Mouse (Mus musculus): ENCODE measurements around the gene Rgsl1. TPM values are rescaled to one million over a fixed set of nuclear protein-coding genes. Genes with fewer than 3 reads are reported as not detected.
A peak's percentile ranks its signal among the peaks of the same experiment; 100 is the strongest.
"Not testable (repeated sequence)": the region's sequence is repeated elsewhere in the genome, so short reads cannot be mapped to it uniquely, and the experiment has no call there.

Rgsl1 gene
- total and polyA plus RNA-seq, 3 experiments: 0.03 to 0.28 TPM; not detected in 1

DNA sequence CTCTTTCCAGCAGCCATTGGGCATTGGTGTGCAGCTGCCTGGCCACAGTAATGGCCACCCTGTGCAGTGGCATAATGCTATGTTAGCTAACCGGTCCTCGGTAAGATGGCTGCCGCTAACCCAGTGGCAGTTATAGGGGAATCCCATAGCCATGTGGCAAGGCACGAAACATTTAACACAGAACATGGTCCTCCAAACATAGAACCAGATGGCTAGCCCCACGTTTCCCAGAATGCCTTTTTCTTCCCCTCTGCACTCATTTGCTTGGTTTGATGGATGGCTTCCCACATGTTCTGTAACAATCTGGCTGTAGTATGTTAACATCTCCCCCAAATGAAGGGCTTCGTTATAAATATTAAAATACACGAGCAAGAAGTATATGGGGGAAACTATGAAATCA lies 67.7 kb downstream of the Rgsl1 start:
- DNase-seq: no peak

DNA sequence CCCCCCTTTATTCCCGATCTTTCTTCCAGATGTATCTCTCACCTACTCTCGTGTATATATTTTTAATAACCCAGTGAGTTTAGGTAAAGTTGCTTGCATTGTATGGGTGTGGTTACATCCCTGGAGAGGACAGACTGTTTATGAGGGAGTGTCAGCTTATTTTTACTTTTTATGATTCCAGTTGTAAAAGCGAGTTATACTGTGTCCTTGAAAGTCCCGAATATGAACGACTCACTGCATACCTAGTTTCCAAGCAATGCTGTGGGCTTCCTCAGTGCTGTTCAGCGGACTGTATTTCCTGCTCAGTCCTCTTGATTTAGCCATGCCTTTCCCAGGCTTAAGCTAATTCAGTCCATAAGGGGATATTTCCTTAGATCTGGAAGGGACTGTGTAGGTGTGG lies 68.8 kb downstream of the Rgsl1 start:
- no peak for DNase-seq

DNA sequence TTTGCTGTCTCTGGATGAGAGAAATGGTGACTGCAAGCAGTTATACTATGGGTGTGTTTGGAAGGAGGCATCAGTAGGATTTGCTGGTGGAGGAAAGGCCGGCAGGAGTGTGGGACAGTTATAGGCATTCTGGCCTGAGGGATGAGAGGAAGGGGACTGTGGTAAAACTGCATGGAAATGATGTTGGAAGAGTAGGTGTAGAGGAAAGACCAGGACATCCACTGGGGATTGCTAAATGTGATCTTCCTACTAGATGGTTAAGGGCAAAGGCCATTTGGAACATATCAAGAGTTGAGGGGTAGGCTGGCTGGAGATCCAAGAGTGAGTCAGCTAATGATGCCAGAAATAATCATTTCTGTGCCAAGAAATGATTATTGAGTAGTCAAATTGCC lies 73.2 kb downstream of the Rgsl1 start:
- no peak for DNase-seq

DNA sequence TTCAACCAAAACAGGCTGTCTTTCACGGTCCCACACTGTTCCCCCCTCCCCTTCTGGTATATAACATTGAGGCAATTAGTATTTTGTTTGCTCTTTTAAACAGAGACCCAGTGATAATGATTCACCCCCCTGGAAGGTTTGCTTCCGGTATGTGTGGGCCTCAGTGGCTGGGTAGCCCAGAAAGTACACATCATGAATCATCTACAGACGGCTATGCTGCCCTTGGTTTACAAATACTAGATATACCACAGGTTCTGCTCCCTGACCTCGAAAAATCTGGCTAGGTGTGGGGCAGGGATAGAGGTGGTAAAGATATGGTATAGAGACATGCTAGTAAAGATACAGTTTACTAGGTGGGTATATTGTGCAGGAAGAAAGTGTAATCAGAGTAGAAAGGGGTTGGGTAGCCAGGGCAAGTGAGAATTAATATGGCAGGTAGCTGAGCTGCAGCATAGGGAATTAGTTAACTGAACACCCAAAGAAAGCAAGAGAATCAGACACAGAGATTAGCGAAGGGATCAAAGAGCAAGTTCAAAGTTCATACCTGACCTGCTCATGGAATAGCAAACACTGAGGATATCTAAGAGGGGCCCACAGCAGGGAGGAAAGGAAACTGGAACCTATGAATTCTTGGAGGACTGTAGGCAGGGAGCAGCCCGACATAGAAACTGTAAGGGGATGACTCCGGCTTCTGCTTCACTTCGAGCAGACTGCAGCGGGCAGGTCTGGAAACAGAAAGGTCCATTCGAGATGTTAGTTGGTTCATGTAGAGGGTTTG lies 73.8 kb downstream of the Rgsl1 start:
- DNase-seq: no peak

DNA sequence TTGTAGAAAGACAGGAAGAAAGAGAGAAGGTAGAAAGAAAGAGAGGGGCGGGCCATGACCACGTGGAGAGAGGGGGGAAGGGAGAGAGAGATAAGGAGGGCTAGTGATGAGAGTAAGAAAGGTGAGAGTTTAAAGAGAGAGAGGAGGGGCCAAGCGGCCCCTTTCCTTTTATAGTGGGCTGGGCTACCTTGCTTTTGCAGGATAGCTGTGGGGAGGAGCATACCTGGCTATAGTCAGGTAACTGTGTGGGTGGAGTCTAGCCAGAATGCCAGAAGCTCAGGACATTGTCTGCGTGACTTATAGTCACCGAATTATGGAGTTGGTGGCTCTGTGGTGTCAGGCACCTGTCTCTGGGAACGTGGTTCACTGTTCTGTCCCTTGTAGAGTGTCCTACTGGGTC lies 74.4 kb downstream of the Rgsl1 start:
- DNase-seq: not testable (repeated sequence)

DNA sequence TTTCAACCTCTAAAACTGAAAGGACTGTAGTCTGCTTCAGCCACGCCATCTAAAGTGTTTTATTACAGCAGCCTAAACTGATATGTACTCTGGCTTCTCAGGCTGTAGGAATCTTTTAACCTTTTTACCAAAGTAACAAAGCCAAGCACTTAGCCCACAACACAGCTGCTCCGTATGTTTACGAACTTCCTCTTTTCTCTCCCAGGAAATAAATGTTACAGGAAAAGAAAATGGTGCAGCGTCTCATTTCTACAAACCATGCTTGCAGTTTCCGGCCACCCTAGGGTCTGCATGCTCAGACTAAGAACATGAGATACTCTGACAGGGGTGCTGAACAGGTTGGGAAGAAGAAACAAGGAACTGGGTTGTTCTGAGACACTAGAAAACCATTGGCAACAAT lies 75.5 kb downstream of the Rgsl1 start:
- no peak for DNase-seq

DNA sequence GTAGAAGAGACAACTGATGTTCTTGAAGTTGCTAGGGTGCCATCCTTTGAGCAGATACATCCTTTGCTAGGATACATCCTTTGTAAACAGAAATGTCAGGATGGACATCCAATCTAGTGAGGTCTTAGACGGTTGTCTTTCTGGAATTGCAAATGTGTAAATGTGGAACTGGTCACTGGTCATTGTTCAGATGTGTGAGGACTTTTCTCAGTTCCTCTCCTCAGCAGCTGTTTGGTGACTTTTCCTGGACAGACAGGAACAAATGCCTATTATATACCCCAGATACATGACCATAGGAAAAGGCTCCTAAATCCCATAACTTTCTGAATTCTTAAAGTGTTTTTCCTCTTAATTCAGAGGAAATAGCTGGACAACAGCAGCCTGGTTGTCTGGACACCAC lies 76.7 kb downstream of the Rgsl1 start:
- no peak for DNase-seq

DNA sequence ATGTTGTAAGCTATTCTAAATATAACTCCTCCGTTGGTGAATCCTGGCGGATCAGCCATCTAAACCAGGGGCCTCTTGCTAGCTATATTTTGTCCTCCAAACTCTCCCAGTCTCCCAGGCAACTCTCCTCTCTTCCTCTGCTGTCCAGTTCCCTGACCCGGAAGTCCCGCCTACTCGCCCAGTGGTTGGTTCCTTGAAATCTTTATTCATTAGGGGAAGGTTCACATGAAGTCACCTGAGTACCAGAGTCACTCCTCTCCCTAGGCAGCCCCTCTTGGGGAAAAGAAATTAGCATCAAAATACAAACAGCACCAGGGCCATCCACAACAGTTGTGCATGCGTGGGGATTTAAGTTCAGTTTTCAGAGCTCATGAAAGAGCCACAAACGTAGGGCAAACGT lies 77.6 kb downstream of the Rgsl1 start:
- no peak for DNase-seq

DNA sequence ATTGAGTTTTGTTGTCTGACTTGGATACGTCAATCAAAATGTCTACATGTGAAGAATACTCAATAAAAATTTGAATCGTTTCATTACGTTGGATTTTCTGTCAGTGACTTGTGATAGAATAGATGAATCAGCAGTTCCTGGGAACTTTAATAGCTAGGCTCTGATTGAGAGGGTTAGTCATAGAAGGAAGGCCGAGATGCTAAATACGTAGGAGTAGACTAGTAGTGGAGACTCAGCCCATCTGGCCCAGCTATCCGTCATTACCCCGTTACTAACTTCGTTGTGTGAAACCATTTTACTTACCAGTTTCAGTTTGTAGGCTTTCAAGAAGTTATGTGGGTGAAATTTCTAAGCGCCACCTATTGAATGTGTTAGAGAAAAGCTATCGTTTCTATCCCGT lies 79.8 kb downstream of the Rgsl1 start:
- no peak for DNase-seq

DNA sequence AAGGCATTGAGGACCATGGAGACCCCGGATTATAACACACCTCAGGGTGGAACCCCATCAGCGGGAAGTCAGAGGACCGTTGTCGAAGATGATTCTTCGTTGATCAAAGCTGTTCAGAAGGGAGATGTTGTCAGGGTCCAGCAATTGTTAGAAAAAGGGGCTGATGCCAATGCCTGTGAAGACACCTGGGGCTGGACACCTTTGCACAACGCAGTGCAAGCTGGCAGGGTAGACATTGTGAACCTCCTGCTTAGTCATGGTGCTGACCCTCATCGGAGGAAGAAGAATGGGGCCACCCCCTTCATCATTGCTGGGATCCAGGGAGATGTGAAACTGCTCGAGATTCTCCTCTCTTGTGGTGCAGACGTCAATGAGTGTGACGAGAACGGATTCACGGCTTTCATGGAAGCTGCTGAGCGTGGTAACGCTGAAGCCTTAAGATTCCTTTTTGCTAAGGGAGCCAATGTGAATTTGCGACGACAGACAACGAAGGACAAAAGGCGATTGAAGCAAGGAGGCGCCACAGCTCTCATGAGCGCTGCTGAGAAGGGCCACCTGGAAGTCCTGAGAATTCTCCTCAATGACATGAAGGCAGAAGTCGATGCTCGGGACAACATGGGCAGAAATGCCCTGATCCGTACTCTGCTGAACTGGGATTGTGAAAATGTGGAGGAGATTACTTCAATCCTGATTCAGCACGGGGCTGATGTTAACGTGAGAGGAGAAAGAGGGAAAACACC lies 90.0 kb downstream of the Rgsl1 start:
- no peak for DNase-seq

DNA sequence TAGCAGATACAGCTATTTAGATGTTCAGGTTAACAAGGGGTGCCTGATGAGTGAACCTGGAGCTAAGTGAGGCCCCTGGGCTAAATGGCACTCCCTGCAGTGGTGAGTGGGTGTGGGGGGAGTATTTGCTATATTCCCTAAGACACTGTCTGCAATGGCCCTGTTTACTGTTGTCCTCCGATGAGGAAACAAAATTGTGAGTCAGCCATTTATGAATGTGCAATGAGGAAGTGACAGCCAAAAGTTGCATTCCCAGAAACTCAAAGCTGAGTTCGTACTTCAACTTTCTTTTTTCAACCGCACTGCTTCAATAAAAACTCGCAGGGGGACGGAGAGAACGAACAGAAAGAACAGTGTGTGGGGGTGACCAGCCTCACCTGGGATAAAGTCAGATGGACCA lies 91.4 kb downstream of the Rgsl1 start:
- no peak for DNase-seq

DNA sequence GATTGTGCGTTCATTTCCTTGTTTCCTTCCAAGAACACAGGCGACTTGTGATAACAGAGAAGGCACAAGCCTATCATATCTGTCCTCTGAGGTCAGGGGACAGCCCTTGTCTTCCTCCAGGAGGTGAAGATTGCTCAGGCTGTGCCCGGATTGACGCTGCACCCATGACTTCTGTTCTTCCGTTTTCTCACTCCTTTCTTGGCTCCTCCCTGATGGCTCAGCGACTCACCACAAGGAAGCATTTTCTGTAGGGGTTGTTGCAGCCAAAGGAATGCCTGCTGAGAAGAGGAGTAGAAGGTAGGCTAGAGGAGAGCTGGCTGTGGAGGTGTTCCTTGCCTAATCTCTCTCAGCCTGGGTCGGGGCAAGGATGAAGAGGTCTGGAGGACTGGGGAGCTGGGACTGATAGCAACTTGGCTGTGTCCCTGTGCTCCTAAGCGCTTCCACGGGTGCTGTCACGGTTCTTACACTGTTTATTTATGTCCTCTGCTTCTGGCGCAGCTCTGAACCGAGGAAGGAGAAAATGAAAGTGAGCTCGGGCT lies 92.1 kb downstream of the Rgsl1 start:
- DNase-seq: peak; percentile 71

DNA sequence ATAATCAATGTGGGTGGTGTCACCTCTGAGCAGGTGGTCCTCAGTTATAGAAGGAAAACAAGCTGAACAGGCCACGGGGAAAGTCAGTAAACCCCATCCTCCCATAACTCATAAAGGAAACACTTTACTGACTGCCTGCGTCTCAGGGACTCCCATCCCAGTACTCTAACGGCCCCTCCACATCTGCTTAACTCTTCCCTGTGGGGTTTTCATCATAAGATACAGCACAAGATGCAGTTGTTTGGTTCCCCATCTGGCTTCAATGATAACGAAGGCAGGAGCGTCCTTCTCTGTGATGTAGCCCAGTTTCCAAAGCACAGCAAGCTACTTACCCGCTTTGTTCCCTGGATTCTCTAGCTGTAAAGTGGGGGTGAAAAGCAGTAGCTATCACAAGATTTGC lies 93.9 kb downstream of the Rgsl1 start:
- DNase-seq: no peak

DNA sequence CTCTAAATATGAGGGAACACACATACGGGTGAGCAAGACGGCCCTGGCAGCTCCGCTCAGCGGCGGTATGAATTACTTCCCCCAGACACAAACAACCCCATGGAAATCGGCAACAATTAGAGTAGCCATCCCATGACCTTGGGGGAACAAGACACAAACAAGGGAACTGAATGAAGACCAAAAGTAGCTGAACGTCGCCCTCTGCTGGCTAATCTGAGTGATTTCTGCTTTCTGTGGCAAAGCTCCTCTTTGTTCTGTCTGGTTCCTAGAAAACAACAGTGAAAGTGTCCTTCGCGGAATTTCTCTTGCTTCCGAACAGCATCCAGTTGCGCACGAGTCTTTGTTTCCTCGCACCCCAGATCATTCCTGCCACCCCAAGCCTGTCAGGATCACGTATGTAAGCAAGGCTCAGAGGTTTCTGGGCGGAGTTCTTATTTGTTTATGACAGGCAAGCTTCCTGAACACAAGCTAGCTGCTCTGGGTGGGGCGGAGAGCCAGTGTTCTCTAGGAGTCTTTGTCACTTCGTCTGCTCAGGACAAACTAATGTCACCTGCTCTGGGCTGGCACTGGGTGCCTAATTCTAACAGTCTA lies 94.6 kb downstream of the Rgsl1 start, which contains the start of gene Rnasel:
Rnasel (plus strand) TSS at position 216 of the 591 bp plus-strand sequence.
- peak; percentile 80 for DNase-seq

DNA sequence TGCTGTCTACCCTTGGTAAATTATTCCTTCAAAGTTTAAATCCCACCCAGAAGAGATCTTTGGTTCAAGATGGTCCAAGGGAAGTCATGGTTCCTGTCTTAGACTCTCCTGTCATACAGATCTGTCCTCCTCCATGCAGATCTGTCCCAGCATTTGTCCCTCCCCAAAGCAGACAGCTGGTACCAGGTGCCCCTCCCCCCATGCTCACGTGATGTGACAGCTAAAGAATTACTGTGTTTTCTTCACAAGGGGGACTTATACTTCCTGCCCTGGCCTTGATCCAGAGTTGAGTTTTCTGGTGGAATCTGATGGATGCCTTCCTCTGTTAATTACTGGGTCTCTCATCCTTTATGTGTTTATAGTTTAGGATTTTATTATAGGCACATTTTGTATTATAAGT lies 95.4 kb downstream of the Rgsl1 start:
- peak; percentile 66 for DNase-seq

DNA sequence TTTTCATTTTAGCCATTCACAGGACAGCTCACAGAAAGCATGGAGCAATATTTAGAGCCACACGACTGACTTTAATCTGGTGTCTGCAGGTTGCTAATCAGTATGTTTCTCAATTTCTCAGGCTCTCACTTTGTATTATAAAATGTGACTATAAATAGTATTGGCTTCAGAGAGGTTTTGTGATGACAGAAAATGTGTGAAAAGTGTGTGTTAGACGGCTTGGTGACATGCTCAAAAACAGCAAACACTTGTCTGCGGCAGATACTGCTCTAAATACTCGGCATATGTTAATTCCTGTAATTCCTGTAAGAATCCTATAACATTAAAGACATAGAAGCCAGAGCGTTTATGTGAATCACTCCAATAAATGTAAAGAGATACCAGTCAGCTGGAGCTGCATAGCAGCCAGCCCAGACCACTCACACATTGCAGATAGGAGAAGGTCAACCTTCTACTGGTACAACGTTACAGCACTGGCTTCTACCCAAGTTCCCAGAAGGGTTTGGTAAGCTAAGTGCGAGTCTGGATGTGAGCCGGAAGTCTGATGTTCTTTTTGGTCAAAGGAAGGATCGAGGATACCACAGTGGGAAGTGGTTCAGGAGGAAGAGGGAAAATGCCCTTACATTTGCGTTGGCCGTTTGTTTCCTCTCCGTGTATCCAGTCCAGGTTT lies 95.9 kb downstream of the Rgsl1 start:
- no peak for DNase-seq

DNA sequence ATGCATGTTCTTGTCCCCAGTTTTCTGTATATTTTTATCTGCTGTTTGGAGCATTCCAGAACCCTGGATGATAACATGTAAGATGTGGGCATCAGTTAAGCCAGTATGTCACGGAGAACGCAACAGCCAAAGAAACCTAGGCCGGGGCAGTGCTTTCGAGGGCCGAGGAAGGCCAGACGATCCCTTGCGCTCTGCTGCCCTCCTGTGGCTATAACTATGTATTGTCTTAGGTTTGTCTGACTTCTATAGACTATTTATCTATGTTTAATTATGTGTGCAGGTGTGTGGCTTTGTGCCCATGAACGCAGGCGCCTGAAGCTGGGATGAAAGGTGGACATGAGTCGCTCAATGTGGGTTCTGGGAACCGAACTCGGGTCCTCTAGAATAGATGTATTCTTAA lies 97.2 kb downstream of the Rgsl1 start:
- peak; percentile 77 for DNase-seq

DNA sequence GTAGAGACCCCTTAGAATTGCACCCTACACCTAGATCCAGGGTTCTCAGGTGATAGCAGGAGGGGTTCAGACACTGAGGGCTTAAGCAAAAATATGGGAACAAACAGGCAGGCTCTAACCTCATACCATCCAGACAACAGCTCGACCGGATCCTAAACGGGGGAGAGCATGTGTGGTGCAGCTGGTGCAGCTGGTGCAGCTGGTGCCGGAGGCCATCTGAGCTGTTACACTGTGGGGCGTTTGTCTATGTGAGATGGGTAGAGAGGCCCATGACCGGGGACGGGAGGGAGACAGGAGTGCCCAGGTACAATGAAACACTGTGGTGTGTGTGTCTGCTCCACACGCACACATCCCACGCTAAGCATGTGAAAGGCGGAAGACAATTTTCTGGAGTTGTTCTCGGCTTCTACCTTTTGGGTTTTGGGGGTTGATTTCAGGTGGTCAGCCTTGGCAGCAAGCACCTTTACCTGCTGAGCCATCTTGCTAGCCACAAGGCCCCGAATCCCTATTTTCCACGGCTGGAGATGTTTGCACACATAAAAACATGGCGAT lies 97.7 kb downstream of the Rgsl1 start:
- DNase-seq: no peak

DNA sequence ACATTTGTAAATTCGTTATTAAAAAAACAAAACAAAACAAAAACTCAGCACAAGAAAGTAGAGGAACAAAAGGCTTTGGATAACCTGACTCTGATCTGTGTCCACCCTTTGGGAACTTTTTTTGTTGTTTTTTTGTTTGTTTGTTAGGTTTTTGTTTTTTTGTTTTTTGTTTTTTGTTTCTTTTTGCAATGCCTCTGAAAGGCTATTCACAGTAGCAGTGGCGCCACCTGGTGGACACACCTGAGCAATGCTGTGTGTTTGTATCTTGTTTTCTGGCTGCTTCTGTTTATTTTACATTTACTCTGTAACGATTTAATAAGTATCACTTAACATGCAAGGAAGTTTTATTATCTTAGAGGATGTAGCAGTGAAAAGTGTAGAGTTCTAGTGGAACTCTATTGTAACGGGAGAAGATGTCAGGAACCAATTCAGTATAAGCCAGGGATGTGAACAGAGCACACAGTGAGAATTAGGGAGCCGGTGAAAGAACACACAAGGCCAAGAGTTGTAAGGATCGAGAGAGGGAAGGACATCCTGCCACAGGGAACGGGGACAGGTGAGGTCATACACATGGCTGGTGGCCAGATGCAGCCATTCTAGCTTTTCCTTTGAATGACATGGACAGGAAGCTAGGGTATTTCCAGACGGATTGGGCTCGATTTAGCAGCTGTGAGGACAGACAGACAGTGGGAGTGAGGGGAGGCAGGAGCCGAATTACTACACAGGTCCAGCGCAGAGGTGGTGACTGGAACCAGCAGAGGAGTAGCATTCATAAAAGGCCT lies 101.4 kb downstream of the Rgsl1 start:
- DNase-seq: peak; percentile 61

DNA sequence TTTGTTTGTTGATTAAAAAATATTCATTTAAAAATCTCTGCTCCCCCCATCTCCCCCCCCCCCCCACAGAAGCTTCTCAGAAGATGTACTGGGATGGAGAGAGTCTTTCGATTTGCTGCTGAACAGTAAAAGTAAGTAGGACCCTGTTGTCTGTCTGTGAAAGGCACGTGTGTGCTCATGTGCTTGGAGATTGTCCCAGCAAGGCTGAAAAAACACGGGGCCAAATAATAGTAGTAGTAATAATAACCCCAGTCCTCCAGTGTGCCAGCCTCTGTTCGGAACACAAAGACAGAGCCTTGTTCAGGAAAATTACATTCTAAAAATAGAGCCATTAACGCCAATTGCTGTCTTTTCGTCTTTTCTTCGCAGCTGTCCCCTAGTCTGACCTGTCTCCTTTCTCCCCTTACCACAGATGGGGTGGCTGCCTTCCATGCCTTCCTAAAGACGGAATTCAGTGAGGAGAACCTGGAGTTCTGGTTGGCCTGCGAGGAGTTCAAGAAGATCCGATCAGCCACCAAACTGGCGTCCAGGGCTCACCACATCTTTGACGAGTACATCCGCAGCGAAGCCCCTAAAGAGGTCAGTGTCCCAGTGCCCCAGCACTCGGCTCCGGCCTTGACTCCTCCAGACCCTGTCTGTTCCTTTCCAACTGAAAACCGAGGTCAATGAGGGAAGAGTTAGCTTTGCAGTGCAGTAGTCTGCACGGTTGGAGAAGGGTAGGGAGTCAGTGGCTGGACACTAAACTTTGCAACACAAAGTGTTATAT lies 102.2 kb downstream of the Rgsl1 start:
- no peak for DNase-seq

Measured in adrenal gland, adult 2 months (tissue).